Mouse (Mus musculus) B cell, adult 62 days (primary cell): ENCODE results near the gene Gm2381. TPM values are rescaled to one million over a fixed set of nuclear protein-coding genes. Genes with fewer than 3 reads are reported as not detected.

Source experiments
- total RNA-seq: library from RNA; stranded (reverse); gene quantifications from 4 replicates; pipeline ENCODE4 v1.2.4, GENCODE M21; 2023

Gene Gm2381
- not detected in 4 replicates for total RNA-seq

DNA sequence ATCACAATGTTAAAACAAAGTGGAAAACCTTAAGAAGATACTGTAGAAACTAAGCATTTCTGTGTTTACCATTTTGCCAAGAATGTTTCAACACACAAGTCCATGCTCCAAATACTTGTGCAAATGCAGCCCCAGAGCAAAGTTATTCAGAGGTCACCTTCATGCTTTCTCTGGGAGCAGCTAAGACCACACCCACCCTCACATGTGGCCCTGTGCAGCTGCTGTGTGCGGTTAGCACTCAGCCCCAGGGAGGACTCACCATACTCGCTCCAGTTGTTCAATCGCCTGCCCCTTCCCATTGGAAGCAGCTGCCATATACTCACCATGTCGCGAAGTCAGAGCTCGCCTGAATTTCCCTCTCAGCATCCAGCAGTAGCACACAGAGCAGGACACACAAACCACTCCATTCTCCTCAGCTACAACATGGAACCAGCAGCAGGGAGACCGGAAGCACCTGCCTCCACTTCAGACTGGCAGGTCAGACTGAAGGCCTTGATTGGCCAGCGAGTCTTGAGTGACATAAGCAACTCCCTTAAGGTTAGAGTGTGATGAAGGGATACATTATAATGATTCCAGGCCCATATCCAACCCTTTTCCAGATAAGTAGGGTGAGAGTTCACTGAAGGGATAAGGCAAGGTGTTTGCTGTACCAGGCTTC, at the start of gene Gm2381:
TSS of gene Gm2381 (minus strand) at position 434 of the 658 bp plus-strand sequence.

DNA sequence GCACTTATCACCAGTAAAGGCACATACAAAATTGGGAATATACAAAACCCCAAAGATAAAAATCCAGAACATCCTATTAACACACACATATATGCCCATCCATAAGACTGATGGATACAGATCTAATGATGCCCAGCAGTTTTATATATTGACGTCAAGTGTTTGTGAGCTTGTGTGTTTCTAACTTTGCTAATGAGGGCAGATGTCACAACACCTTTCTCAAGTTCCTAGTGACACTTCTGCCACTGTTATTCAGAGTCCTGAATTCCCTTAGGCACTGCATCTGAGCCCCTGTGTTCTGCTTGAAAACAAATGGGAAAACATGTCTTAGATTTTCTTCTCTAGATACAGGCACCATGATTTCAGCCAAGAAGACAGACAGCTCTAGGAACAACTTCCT, 73.6 kb downstream of the Gm2381 start, which contains the start of gene Vmn2r62:
TSS of gene Vmn2r62 (minus strand) at position 101 of the 400 bp plus-strand sequence.

Other genes with a start within 250 kb of the Gm2381 start
- gene Zfp976, start 224.6 kb downstream of the Gm2381 start, total RNA-seq: 1.5 to 2.5 TPM (median 1.6 TPM) in 4 replicates
- 3.4 to 4.3 TPM (median 3.6 TPM) in 4 replicates for gene Zfp975, start 174.5 kb downstream of the Gm2381 start, total RNA-seq
- not detected in 4 replicates for gene Gm17067, start 140.2 kb downstream of the Gm2381 start, total RNA-seq
- gene Vmn2r62, start 73.7 kb downstream of the Gm2381 start, total RNA-seq: not detected in 4 replicates
- not detected in 4 replicates for gene Vmn2r63, start 66.6 kb upstream of the Gm2381 start, total RNA-seq
- not detected in 4 replicates for gene Gm9268, start 151.5 kb upstream of the Gm2381 start, total RNA-seq
- gene Zfp936, start 247.0 kb upstream of the Gm2381 start, total RNA-seq: not detected in 4 replicates